Mouse (Mus musculus) C2C12 (cell line): Measurements from ENCODE around the gene Wdr1. TPM values are rescaled to one million over a fixed set of nuclear protein-coding genes. Genes with fewer than 3 reads are reported as not detected.

Experiments
- H3K27me3 ChIP-seq: one replicate; pipeline ENCODE4 v1.6.1; 2011; ENCODE audit not compliant: control insufficient read depth, insufficient read depth, insufficient read length
- H3K36me3 ChIP-seq: one replicate; pipeline ENCODE4 v1.6.1; 2011; ENCODE audit not compliant: control insufficient read depth, insufficient read depth
- H3K4me3 ChIP-seq: one replicate; pipeline ENCODE4 v1.5.1; 2011; ENCODE audit warnings: mild to moderate bottlenecking, control low read depth; ENCODE audit not compliant: poor library complexity, insufficient read depth, severe bottlenecking
- H3K79me2 ChIP-seq: one replicate; pipeline ENCODE4 v1.6.1; 2011; ENCODE audit not compliant: control insufficient read depth, insufficient read depth
- H3K79me3 ChIP-seq: one replicate; pipeline ENCODE4 v1.6.1; 2011; ENCODE audit warnings: low read depth, control low read depth
- H3ac ChIP-seq: one replicate; pipeline ENCODE3; 2011; ENCODE audit warnings: low read depth; ENCODE audit not compliant: control insufficient read depth, insufficient read length
- CEBPB ChIP-seq: IDR thresholded peaks from one replicate; pipeline ENCODE4 v1.6.1; 2011; ENCODE audit warnings: low read depth, mild to moderate bottlenecking, control low read depth, moderate library complexity
- CTCF ChIP-seq: IDR thresholded peaks from one replicate; pipeline ENCODE4 v1.5.1; 2011; ENCODE audit not compliant: control insufficient read depth, insufficient read depth, insufficient read length
- FOSL1 ChIP-seq: IDR thresholded peaks from one replicate; pipeline ENCODE4 v1.8.0; 2011; ENCODE audit warnings: mild to moderate bottlenecking, low read length; ENCODE audit not compliant: poor library complexity, insufficient read depth, severe bottlenecking
- MAX ChIP-seq: IDR thresholded peaks from one replicate; pipeline ENCODE4 v1.6.1; 2011; ENCODE audit warnings: mild to moderate bottlenecking, control low read depth
- MYOD1 ChIP-seq: IDR thresholded peaks from one replicate; pipeline ENCODE4 v1.6.1; 2011; ENCODE audit warnings: low read depth; ENCODE audit not compliant: control insufficient read depth, insufficient read length
- MYOG ChIP-seq: IDR thresholded peaks from one replicate; pipeline ENCODE4 v1.6.1; 2011; ENCODE audit not compliant: control insufficient read depth, insufficient read length; ENCODE audit errors: extremely low read depth
- USF1 ChIP-seq: IDR thresholded peaks from one replicate; pipeline ENCODE4 v1.6.1; 2011; ENCODE audit warnings: low read depth, mild to moderate bottlenecking, control low read depth, moderate library complexity
- polyA plus RNA-seq: library from polyadenylated mRNA; unstranded; fragments of >200 nt; fragmentation: generic; extraction: Trizol; gene quantifications from one replicate; pipeline ENCODE4 v1.2.1, GENCODE M21; 2012; ENCODE audit warnings: missing spikeins

The Wdr1 gene
- polyA plus RNA-seq, 1 experiment: 348 TPM

- no peaks in the 10 kb centered on the region for H3K79me3 ChIP-seq
- no peak for TF ChIP-seq CEBPB
- TF ChIP-seq MAX: no peak
- no peak for TF ChIP-seq MYOD1
- TF ChIP-seq CTCF: no peak
- TF ChIP-seq FOSL1: no peak
- no peak for TF ChIP-seq USF1
- no peak for TF ChIP-seq MYOG
- H3K36me3 ChIP-seq: no peaks in the 10 kb centered on the region
- H3K4me3 ChIP-seq: no peak overlapping the region
- H3K27me3 ChIP-seq: peaks cover 16% of the 10 kb centered on the region
- no peak overlapping the region for H3ac ChIP-seq
- no peaks in the 10 kb centered on the region for H3K79me2 ChIP-seq
Observed at GRCm38 (mm10) chr5:38488673-38489615, 74.1 kb downstream of the Wdr1 start.

- Histone ChIP-seq H3K27me3 (peaks cover 22% of the 10 kb centered on the region), H3K4me3 (no peak overlapping the region), H3K79me3 (no peaks in the 10 kb centered on the region), H3ac (no peak overlapping the region), H3K36me3 (no peaks in the 10 kb centered on the region), H3K79me2 (no peaks in the 10 kb centered on the region)
- TF ChIP-seq CTCF (no peak), MYOD1 (no peak), MAX (no peak), USF1 (no peak), FOSL1 (no peak), MYOG (no peak), CEBPB (no peak)
Observed at GRCm38 (mm10) chr5:38488026-38488425, 75.0 kb downstream of the Wdr1 start.

- no peaks in the 10 kb centered on the region for H3K36me3 ChIP-seq
- TF ChIP-seq FOSL1 (no peak), CTCF (no peak), USF1 (no peak), MYOD1 (no peak), MYOG (no peak), CEBPB (no peak), MAX (no peak)
- H3ac ChIP-seq: no peak overlapping the region
- H3K4me3 ChIP-seq: no peak overlapping the region
- no peaks in the 10 kb centered on the region for H3K79me2 ChIP-seq
- H3K79me3 ChIP-seq: no peaks in the 10 kb centered on the region
- H3K27me3 ChIP-seq: peaks cover 25% of the 10 kb centered on the region
Observed at GRCm38 (mm10) chr5:38487247-38487646, 75.8 kb downstream of the Wdr1 start.

- Histone ChIP-seq H3ac (no peak overlapping the region), H3K27me3 (peaks cover 20% of the 10 kb centered on the region), H3K36me3 (no peaks in the 10 kb centered on the region), H3K79me2 (no peaks in the 10 kb centered on the region), H3K4me3 (no peak overlapping the region), H3K79me3 (no peaks in the 10 kb centered on the region)
- TF ChIP-seq USF1 (no peak), FOSL1 (no peak), MYOG (no peak), MYOD1 (no peak), CTCF (no peak)
Observed at GRCm38 (mm10) chr5:38485946-38486345, 77.1 kb downstream of the Wdr1 start.

- TF ChIP-seq FOSL1 (no peak), USF1 (no peak), MYOG (no peak), MYOD1 (no peak), CEBPB (no peak)
Observed at GRCm38 (mm10) chr5:38483518-38484110, 79.4 kb downstream of the Wdr1 start.

More at GRCm38 (mm10) chr5:38483518-38484110, 79.4 kb downstream of the Wdr1 start:
- H3K4me3 ChIP-seq: no peak overlapping the region
- H3K79me3 ChIP-seq: no peaks in the 10 kb centered on the region
- no peak overlapping the region for H3ac ChIP-seq
- H3K79me2 ChIP-seq: no peaks in the 10 kb centered on the region
- no peaks in the 10 kb centered on the region for H3K36me3 ChIP-seq
- H3K27me3 ChIP-seq: peaks cover 14% of the 10 kb centered on the region
